Mouse (Mus musculus) heart, adult 18-20 months (tissue): ENCODE measurements around the gene Brox. TPM values are rescaled to one million over a fixed set of nuclear protein-coding genes. Genes with fewer than 3 reads are reported as not detected.
"Not testable (repeated sequence)": the region's sequence is repeated elsewhere in the genome, so short reads cannot be mapped to it uniquely, and the experiment has no call there.

Source experiments
- DNase-seq, 2 experiments: peaks; one replicate each; pipeline ENCODE4 v3.0.0; 2021 to 2022; ENCODE audit warnings: mixed read lengths in 1 of 2
- long read RNA-seq, 2 experiments: library from polyadenylated mRNA; stranded (forward); transcript quantifications; one replicate each; pipeline ENCODE4 v2.0.0; 2021
- total RNA-seq, 2 experiments: library from RNA; stranded (reverse); gene quantifications; 2 replicates each; pipeline ENCODE4 v1.2.3; 2021

The Brox gene
- 10 to 100 TPM; 29.4 to 31.9 TPM for total RNA-seq
- long read RNA-seq, experiment 1, transcript Brox-202 (14 exons, 3,413 nt): minor isoform, 7 of 34 reads
- long read RNA-seq, experiment 1, transcript Brox-201 (14 exons, 3,430 nt): major isoform, 17 of 34 reads
- long read RNA-seq, experiment 1, partial matches to known transcripts: 2 of 34 reads
- long read RNA-seq, experiment 1, other reads (novel, unspliced or antisense): 8 of 34 reads
- long read RNA-seq, experiment 2, transcript Brox-201 (14 exons, 3,430 nt): major isoform, 12 of 20 reads
- long read RNA-seq, experiment 2, partial matches to known transcripts: 0 of 20 reads
- long read RNA-seq, experiment 2, other reads (novel, unspliced or antisense): 5 of 20 reads

- DNase-seq: peak; percentile 96 to 98
These were observed at the start of gene Brox for GRCm38 (mm10) chr1:183296877-183297383. Brox (minus strand) TSS chr1:183297269.

DNA sequence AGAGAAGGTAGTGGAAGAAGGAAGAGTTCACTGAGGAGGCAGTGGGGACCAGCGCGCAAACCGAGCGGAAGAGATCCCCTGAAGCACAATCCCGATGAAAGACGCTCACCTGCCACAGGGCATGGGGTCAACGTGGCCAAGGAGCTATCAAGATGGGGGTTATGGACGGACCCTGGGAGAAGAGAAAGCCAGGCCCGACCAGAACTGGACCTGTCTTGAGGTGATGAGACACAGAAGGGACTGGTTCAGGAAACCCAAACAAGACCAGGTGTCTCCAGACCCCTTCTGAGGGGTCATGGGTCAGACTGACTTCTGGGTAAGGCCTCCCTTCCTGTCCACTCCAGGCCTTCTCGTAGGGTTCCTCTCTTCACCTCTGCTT lies 48.7 kb upstream of the Brox start:
- no peak for DNase-seq

GRCm38 (mm10) chr1:183344886-183345816 lies 48.1 kb upstream of the Brox start:
- DNase-seq: peak; percentile 89 to 91

- not testable (repeated sequence) for DNase-seq
These were observed 45.8 kb upstream of the Brox start for GRCm38 (mm10) chr1:183342902-183343301.

DNA sequence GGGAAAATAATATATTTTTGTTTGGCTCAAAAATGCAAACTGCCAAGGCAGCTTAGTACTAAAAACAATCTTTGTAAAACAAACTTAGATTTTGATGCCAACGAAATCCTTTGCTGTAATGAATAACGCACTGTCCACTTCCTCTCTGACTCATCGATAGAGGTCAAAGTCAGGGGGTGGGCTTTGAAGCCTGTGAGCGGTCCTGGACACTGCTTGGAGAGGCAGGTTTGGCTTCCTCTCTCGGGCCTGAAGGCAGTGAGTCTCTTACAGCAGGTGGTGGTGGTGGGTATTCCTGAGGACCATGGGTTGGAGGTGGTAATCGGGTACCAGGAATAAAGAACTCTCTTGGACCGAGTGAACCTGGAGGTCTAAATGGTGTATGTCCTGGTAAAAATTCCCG lies 30.1 kb upstream of the Brox start:
- no peak for DNase-seq

DNA sequence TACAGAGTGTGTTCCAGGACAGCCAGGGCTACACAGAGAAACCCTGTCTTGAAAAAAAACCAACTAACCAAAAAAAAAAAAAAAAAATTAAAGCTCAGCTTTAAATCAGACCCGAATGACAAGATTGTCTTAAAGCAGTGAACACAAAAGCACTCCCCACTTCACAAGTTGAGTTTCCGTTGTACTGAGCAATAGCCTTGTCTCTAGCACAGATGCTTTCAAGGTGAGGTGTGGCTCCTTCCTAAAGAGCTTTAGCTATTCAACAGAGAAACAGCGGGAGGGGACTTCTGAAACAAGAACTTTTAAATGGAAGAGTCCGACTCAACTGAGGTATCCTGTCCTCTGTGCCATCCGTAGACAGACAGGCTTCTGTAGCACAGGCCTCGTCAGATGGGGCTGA lies 27.4 kb upstream of the Brox start:
- DNase-seq: no peak

GRCm38 (mm10) chr1:183323923-183324322 lies 26.9 kb upstream of the Brox start:
- DNase-seq: no peak

DNA sequence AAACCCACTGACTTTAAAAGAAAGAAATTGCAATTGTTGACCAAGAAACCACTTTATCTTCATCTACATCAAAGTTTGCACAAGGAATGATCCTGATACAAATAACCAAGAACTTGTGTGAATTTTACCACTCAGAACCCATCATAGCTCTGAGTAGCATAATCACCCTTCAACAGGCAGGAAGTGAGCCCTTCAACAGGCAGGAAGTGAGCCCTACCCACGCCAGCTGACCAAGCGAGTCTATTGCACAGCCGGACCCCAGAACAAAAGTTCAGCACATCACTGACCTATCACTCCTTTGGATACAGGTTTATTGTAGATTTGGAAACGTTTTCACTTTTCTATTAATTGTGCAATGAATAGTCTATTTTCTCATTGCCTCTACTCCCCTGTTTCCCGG lies 25.4 kb upstream of the Brox start:
- not testable (repeated sequence) for DNase-seq

DNA sequence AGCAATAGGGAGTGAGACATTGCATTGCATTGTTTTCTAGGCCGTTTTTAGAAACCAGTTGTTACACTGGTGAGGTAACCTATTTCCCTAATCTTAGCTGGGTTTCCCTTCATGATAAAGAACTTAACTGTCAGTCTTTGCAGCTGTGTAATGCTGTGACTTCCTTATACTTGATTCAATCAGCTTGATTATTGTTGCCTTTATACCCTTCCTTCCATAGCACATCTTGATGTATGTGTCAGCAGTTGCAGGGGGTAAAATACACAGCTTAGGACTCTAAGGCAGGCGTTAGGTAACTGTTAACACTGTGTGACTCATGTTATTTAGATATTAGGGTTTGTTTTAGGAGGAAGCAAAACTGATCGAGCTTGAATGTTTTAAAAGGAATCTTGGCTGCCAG lies 23.6 kb upstream of the Brox start:
- DNase-seq: no peak

DNA sequence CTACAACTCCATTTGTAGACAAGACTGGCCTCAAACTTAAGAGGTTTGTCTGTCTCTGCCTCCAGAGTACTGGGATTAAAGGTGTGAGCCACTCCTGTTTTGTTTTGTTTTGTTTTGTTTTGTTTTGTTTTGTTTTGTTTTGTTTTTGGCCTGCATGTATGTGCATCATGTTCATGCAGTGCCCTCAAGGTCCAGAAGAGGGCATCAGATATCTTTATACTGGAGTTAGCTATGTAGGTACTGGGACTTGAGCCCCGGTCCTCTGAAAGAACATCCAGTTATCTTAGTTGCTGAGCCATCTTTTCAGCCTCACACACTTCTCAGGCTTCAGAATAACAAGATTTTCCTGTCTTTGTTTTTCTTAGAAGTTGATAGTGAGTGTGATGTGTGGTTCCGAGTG lies 18.7 kb upstream of the Brox start:
- DNase-seq: no peak

DNA sequence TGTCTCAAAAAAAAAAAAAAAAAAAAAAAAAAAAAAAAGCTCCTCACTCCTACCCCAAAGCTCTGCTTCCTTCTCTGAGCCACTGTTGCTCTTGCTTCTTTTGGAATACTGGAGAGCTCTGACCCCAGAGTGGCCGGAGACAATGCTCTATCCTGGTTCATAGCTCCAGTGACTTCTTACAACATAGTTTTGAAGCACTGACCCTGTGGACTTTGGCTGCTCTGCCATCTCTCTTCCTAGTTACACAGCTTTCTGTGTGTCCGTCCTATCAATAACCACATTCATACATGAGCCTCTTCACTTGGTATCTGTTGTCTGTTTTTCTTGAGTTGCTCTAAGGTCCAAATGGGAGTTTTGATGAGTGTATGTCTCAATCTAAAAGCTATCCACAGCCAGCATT lies 15.0 kb upstream of the Brox start:
- DNase-seq: no peak

- not testable (repeated sequence) for DNase-seq
These were observed 12.5 kb upstream of the Brox start for GRCm38 (mm10) chr1:183309601-183310000.

- no peak for DNase-seq
These were observed 11.4 kb upstream of the Brox start for GRCm38 (mm10) chr1:183308476-183308875.

DNA sequence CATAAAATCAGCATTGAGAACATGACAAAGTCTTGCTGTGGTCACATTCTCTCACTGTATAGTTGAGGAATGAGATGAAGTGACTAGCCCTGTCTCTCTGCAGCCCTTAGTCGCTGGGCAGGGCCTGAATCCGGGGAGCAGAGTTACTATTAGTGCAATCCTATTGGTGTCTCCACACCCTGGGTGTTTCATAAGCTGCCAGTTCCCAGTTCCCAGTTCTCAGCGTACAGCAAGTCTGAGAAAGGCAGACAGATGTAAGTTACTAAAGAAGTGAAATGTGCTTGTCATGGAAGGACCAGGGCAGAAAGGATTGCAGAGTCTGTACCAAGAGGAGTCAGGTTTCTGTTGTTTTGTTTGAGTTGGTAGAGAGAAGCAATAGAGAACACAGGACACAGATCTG lies 10.5 kb upstream of the Brox start:
- no peak for DNase-seq

GRCm38 (mm10) chr1:183299161-183299560 lies 2.1 kb upstream of the Brox start:
- peak; percentile 93 to 98 for DNase-seq

DNA sequence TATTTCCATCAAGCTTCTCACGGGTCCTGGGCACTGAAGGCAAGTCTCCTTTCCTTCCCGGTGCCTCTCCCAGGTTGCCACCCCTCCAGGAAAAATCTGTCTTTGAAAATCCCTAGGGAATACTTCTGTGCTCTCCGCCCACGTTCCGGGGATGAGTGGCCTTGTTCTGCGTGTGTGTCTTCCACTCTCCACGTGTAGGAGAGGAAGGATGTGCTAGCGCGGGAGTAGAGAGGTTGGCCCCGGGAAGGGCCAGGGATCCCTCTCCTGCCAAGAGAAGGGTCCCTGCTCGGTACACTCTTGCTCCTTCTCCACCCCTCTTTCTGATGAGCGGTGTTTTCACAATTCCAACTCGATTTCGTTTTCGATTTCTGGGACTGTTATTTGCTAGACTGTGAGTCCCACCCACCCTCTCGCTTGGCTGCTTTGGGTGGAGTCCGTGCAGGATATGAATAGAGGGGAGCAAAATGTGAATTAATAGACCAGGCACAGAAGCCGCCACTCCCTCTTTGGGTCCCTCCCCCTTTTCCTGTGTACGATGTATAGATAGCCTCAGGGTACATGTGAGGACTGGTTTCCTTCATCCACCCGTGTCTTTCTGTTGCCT lies 919 bp upstream of the Brox start:
- peak; percentile 68 to 83 for DNase-seq

DNA sequence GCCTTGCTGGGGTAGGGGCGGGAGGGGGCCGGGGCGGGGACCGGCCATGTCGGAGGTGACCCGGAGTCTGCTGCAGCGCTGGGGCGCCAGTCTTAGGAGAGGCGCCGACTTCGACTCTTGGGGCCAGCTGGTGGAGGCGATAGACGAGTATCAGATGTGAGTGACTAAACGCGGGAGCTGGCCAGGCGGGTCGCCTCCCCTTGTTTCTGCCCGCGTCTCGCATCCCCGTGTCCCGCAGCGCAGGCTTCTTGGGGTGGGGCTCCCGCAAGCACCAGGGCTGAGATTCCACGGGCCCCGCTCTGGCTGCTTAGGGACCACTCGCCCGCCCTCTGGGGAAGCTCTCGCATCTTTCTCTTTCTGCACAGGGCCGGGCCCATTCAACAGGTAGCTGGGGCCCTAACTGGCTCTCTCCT lies 410 bp upstream of the Brox start:
- no peak for DNase-seq

DNA sequence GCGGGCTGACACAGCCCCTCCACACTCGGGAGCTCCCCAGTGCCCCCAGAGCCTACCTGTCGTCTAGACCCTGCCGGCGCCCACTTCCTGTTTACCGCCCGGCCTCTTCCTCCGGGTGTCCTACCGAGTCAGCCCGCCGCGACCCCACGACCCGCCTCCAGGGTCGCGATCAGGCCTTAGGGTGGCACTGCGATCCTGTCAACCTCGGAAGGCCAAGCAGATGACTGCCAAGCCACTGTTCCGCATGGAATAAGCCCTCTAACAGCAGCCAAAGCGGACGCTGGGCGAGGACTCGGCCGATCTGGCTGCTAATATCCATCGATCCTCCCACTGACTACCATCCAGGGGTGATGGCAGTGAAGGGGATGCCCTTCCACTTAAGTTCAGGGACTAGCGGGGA lies 604 bp downstream of the Brox start, which contains the start of gene Aida:
Gene Aida (plus strand): TSS at position 126 of the 400 bp plus-strand sequence.
- DNase-seq: no peak

- no peak for DNase-seq
These were observed 7.5 kb downstream of the Brox start for GRCm38 (mm10) chr1:183289576-183289975.

DNA sequence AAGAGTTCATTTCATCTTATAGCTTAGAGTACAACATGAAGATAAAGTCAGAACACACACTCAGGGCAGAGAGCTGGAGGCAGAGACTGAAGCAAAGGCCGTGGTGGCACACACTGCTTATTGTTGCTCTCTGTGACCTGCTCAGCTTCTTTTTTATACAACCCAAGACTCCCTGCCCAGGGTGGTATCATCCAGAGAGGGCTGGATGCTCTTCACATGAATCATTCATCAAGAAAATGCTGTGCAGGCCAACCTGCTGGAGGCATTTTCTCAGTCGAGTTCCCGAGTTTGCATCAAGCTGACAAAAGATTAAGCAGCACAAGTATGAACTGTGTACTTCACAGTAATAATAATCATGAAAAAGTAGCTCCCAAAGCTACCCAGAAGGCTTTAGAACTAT lies 8.7 kb downstream of the Brox start:
- DNase-seq: no peak

DNA sequence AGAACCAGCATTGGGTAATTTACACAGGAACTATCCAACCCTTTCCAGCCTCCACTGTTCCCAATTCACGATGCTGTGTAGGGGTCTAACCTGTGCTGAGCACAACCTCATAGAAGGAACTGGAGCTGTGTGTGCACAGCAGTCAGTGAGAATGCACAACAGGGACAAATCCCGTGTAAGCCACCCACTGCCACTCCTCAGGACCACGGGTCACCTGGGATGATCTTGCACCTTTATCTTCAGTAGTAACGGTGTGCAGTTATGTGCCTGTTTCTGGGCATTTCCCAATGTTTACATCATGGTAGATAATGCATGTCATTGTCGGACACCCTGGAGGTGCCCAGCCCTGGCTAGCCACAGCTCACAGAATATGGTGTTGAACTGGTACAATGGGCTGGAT lies 21.3 kb downstream of the Brox start:
- DNase-seq: no peak

- no peak for DNase-seq
These were observed 22.7 kb downstream of the Brox start for GRCm38 (mm10) chr1:183274385-183274784.
